ENCODE assay signal across 24 mouse cellular contexts in the genomic region with DNA sequence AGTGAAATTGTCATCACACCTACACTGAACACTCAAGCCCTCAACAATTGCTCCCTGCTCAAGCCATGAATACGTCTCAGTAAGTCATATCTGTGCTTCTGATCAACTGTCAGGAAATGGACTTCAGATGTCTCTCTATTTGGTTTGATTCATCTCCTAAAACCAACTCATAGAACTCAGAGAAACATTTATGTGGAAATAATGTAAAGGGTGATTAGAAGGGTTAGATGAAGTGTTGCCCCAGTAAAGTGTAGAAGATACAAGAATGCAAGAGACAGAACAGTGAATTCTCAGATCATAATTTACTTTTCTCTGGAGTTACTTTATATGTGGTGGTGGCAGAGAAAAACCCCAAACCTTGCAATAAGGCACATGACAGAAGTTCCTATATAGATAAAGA.
DNase-seq lines count a peak whose midpoint lies in the region; ATAC-seq and TF ChIP-seq lines count a peak whose summit lies in the region.
"Had no signal": no experiment of that assay in that cellular context is flagged by ENCODE, and none has a peak within 500 bp of the region (broad histone marks: within the 10 kb centered on the region; RNA-seq: fewer than 3 reads in every experiment).

No protein-coding gene starts in this region.

- no peak overlapping the region for H3K4me2 ChIP-seq in lung, embryonic 14.5 days
- H3K4me2 ChIP-seq in lung, embryonic 15.5 days, result no peak overlapping the region
- no peak overlapping the region for H3K4me2 ChIP-seq in lung, embryonic 16.5 days (ENCODE audit: low read depth, low read length)

- H3K4me3 ChIP-seq in lung, embryonic 14.5 days (ENCODE audit: low read depth, low read length), result no peak overlapping the region
- H3K4me3 ChIP-seq in lung, embryonic 15.5 days, result no peak overlapping the region
- H3K4me3 ChIP-seq in lung, embryonic 16.5 days (ENCODE audit: low read length), result no peak overlapping the region

- peak; percentile 70 for ATAC-seq in lung, embryonic 14.5 days (ENCODE audit: insufficient read depth)
- peak; percentile 49; the same call in 1 of the 2 replicates for ATAC-seq in lung, embryonic 15.5 days (ENCODE audit: borderline replicate concordance, extremely low read depth, low FRiP score, low TSS enrichment)
- ATAC-seq in lung, embryonic 16.5 days (ENCODE audit: low read depth), result peak; percentile 49
- ATAC-seq: activated CD4-positive, CD25-positive, alpha-beta regulatory T cell, adult 4 months; CD4-positive, CD25-positive, alpha-beta regulatory T cell, adult 4 months; Patski had no signal

- no peak overlapping the region for H3K27ac ChIP-seq in lung, embryonic 14.5 days (ENCODE audit: low read depth)
- no peak overlapping the region for H3K27ac ChIP-seq in lung, embryonic 15.5 days
- no peak overlapping the region for H3K27ac ChIP-seq in lung, embryonic 16.5 days (ENCODE audit: low read length)

- peak; percentile 51 for DNase-seq in lung, embryonic 14.5 days
- no peak for DNase-seq in lung, postnatal 10 days
- no peak for DNase-seq in lung, postnatal 14 days
- no peak for DNase-seq in lung, adult 18-20 months
- peak; percentile 9 for DNase-seq in 416B (ENCODE audit: low read depth)
- DNase-seq in T-cell, adult 2 months (ENCODE audit: low spot score), result no peak
- DNase-seq: adrenal gland, adult 2 months; adrenal gland, adult 8-10 months; adrenal gland, postnatal 10 days; adrenal gland, postnatal 14 days; adrenal gland, postnatal 25 days; adrenal gland, postnatal 36 days; B cell, adult 2 months; cerebellum, adult 11 months; cerebellum, adult 11-12 months; cerebellum, adult 18-20 months; cerebellum, adult 2 months had no signal

- no peak for TF ChIP-seq CTCF in lung, embryonic 14.5 days (IDR thresholded peaks at IDR 0.05; ENCODE audit: low read depth)

- no peak overlapping the region for H3K9ac ChIP-seq in lung, embryonic 14.5 days
- H3K9ac ChIP-seq in lung, embryonic 15.5 days, result no peak overlapping the region
- H3K9ac ChIP-seq in lung, embryonic 16.5 days (ENCODE audit: low read length), result no peak overlapping the region

- no peaks in the 10 kb centered on the region for H3K9me3 ChIP-seq in lung, embryonic 14.5 days (ENCODE audit: low read depth, low read length)
- no peaks in the 10 kb centered on the region for H3K9me3 ChIP-seq in lung, embryonic 15.5 days
- H3K9me3 ChIP-seq in lung, embryonic 16.5 days (ENCODE audit: control insufficient read depth, low read length), result no peaks in the 10 kb centered on the region
- H3K9me3 ChIP-seq: G1E had no signal

- H3K36me3 ChIP-seq in lung, embryonic 14.5 days (ENCODE audit: insufficient read depth), result no peaks in the 10 kb centered on the region
- no peaks in the 10 kb centered on the region for H3K36me3 ChIP-seq in lung, embryonic 15.5 days
- no peaks in the 10 kb centered on the region for H3K36me3 ChIP-seq in lung, embryonic 16.5 days (ENCODE audit: control insufficient read depth, insufficient read depth, low read length)
- H3K36me3 ChIP-seq: G1E had no signal

- 34% methylated on average over 1 of the region's 1 CpGs for WGBS in lung, embryonic 14.5 days
- WGBS in lung, embryonic 15.5 days, result 35% methylated on average over 1 of the region's 1 CpGs
- WGBS in lung, embryonic 16.5 days, result 30% methylated on average over 1 of the region's 1 CpGs

- no peaks in the 10 kb centered on the region for H3K27me3 ChIP-seq in lung, embryonic 14.5 days (ENCODE audit: insufficient read depth, low read length)
- H3K27me3 ChIP-seq in lung, embryonic 15.5 days, result no peaks in the 10 kb centered on the region
- H3K27me3 ChIP-seq in lung, embryonic 16.5 days (ENCODE audit: control insufficient read depth, insufficient read depth, low read depth, low read length), result no peaks in the 10 kb centered on the region
- H3K27me3 ChIP-seq: CH12.LX had no signal

- H3K4me1 ChIP-seq in lung, embryonic 14.5 days (ENCODE audit: insufficient read depth), result no peaks in the 10 kb centered on the region
- no peaks in the 10 kb centered on the region for H3K4me1 ChIP-seq in lung, embryonic 15.5 days
- no peaks in the 10 kb centered on the region for H3K4me1 ChIP-seq in lung, embryonic 16.5 days (replicated peaks; ENCODE audit: control insufficient read depth, insufficient read depth, low read length)

Comparison
In these comparisons a context has a peak if more than half of its experiments do, and no peak if none do; other contexts are left out.
1. DNase-seq: peak in lung, embryonic 14.5 days (single experiment) and 416B (single experiment); none in lung, postnatal 10 days (single experiment), lung, postnatal 14 days (single experiment), lung, adult 18-20 months (0 of 2) and T-cell, adult 2 months (single experiment).
2. Peak in every context shown above with its lines, with median percentiles within 50 percentile points of each other: ATAC-seq.